Mouse (Mus musculus) heart, adult 8-10 months (tissue): ENCODE measurements around the gene Zp2. TPM values are rescaled to one million over a fixed set of nuclear protein-coding genes. Genes with fewer than 3 reads are reported as not detected.

ENCODE experiments used
- total RNA-seq, 4 experiments: library from RNA; stranded (reverse); gene quantifications; 2 replicates each; pipeline ENCODE4 v1.2.4; 2022

The Zp2 gene
- total RNA-seq, 4 experiments from 2014 or later: 0.78 to 1.6 (median 0.83) TPM

Other genes starting within 250 kb of the Zp2 start
- gene Lyrm1, start 249.4 kb downstream of the Zp2 start, total RNA-seq: 10 to 100 TPM in 2 of 4 experiments, 1 to 10 TPM in 2; 9.1 to 10.7 (median 10.0) TPM
- gene Dcun1d3, start 249.0 kb downstream of the Zp2 start, total RNA-seq: 10 to 100 TPM in 3 of 4 experiments, 1 to 10 TPM in 1; 9.4 to 16.1 (median 14.2) TPM
- under 1 TPM in 1 of 4 experiments, not detected in 3; 0.14 TPM for gene Dnah3, start 50.0 kb downstream of the Zp2 start, total RNA-seq
- 10 to 100 TPM; 23.0 to 29.5 (median 27.1) TPM for gene Tmem159, start 42.9 kb downstream of the Zp2 start, total RNA-seq
- gene Anks4b, start 28.6 kb upstream of the Zp2 start, total RNA-seq: under 1 TPM; 0.05 to 0.13 (median 0.09) TPM
- under 1 TPM; 0.19 to 0.81 (median 0.44) TPM for gene Crym, start 56.8 kb upstream of the Zp2 start, total RNA-seq
- not detected for gene Abca14, start 58.7 kb upstream of the Zp2 start, total RNA-seq
- gene Abca15, start 183.4 kb upstream of the Zp2 start, total RNA-seq: not detected